Mouse (Mus musculus) adrenal gland, postnatal 0 days (tissue): ENCODE results near the gene Inhbe. TPM values are rescaled to one million over a fixed set of nuclear protein-coding genes. Genes with fewer than 3 reads are reported as not detected.

ENCODE experiments used
- polyA plus RNA-seq: library from polyadenylated mRNA; unstranded; fragments of >200 nt; fragmentation: Nextera tagmentation; extraction: Ambion mirVana; gene quantifications from 2 replicates; pipeline ENCODE4 v1.2.1, GENCODE M21; 2015

Inhbe gene
- 1.4 and 1.7 TPM in 2 replicates for polyA plus RNA-seq

GRCm38 (mm10) chr10:127353909-127354895, at the start of gene Inhbe:
Gene Inhbe, minus strand, starts transcription at chr10:127354411.

GRCm38 (mm10) chr10:127380251-127380691, 26.1 kb upstream of the Inhbe start, which contains the start of gene R3hdm2:
Gene R3hdm2, plus strand, starts transcription at chr10:127380327.

GRCm38 (mm10) chr10:127369834-127370820, 15.9 kb upstream of the Inhbe start, which contains the start of gene Inhbc:
Gene Inhbc, minus strand, starts transcription at chr10:127370431.

GRCm38 (mm10) chr10:127341891-127342639, 12.1 kb downstream of the Inhbe start, which contains the start of gene Gli1:
Gene Gli1, minus strand, starts transcription at chr10:127341974.

GRCm38 (mm10) chr10:127321621-127322020, 32.6 kb downstream of the Inhbe start, which contains the start of gene Arhgap9:
Gene Arhgap9, plus strand, starts transcription at chr10:127321964.

GRCm38 (mm10) chr10:127311476-127312355, 42.5 kb downstream of the Inhbe start, which contains the start of gene Mars:
Gene Mars, minus strand, starts transcription at chr10:127311786.

Other genes starting within 250 kb of the Inhbe start
- 70.0 and 115 TPM in 2 replicates for gene Os9, start 233.3 kb downstream of the Inhbe start, polyA plus RNA-seq
- gene B4galnt1, start 189.2 kb downstream of the Inhbe start, polyA plus RNA-seq: 8.3 and 11.5 TPM in 2 replicates
- 0.77 and 1.5 TPM in 2 replicates for gene Slc26a10, start 173.8 kb downstream of the Inhbe start, polyA plus RNA-seq
- gene Arhgef25, start 164.3 kb downstream of the Inhbe start, polyA plus RNA-seq: 26.9 and 37.1 TPM in 2 replicates
- gene Dtx3, start 158.7 kb downstream of the Inhbe start, polyA plus RNA-seq: 71.2 and 89.3 TPM in 2 replicates
- gene Pip4k2c, start 142.8 kb downstream of the Inhbe start, polyA plus RNA-seq: 20.1 and 31.2 TPM in 2 replicates
- gene Kif5a, start 91.1 kb downstream of the Inhbe start, polyA plus RNA-seq: 9.4 and 28.5 TPM in 2 replicates
- 179 and 189 TPM in 2 replicates for gene Dctn2, start 88.0 kb downstream of the Inhbe start, polyA plus RNA-seq
- gene Mbd6, start 65.4 kb downstream of the Inhbe start, polyA plus RNA-seq: 8.1 and 10.8 TPM in 2 replicates
- 74.6 and 97.2 TPM in 2 replicates for gene Mars, start 42.6 kb downstream of the Inhbe start, polyA plus RNA-seq
- 4.9 and 5.0 TPM in 2 replicates for gene Arhgap9, start 32.4 kb downstream of the Inhbe start, polyA plus RNA-seq
- gene Gli1, start 12.4 kb downstream of the Inhbe start, polyA plus RNA-seq: 2.6 and 3.4 TPM in 2 replicates
- gene Inhbc, start 16.0 kb upstream of the Inhbe start, polyA plus RNA-seq: 0.46 and 0.61 TPM in 2 replicates
- gene R3hdm2, start 25.9 kb upstream of the Inhbe start, polyA plus RNA-seq: 29.8 and 36.2 TPM in 2 replicates
- gene Stac3, start 147.3 kb upstream of the Inhbe start, polyA plus RNA-seq: 0.98 and 2.2 TPM in 2 replicates
- 69.0 and 99.4 TPM in 2 replicates for gene Ndufa4l2, start 160.6 kb upstream of the Inhbe start, polyA plus RNA-seq
- 42.0 and 63.0 TPM in 2 replicates for gene Shmt2, start 168.0 kb upstream of the Inhbe start, polyA plus RNA-seq
- 20.2 and 25.1 TPM in 2 replicates for gene Nxph4, start 180.1 kb upstream of the Inhbe start, polyA plus RNA-seq